Mouse (Mus musculus): ENCODE measurements at regions not wholly inside any gene's neighbourhood (a gene's known extent, or its start where the extent isn't known, plus 50 kb on each side); places are given as distances from the start of the nearest gene placed in this dataset.

DNA sequence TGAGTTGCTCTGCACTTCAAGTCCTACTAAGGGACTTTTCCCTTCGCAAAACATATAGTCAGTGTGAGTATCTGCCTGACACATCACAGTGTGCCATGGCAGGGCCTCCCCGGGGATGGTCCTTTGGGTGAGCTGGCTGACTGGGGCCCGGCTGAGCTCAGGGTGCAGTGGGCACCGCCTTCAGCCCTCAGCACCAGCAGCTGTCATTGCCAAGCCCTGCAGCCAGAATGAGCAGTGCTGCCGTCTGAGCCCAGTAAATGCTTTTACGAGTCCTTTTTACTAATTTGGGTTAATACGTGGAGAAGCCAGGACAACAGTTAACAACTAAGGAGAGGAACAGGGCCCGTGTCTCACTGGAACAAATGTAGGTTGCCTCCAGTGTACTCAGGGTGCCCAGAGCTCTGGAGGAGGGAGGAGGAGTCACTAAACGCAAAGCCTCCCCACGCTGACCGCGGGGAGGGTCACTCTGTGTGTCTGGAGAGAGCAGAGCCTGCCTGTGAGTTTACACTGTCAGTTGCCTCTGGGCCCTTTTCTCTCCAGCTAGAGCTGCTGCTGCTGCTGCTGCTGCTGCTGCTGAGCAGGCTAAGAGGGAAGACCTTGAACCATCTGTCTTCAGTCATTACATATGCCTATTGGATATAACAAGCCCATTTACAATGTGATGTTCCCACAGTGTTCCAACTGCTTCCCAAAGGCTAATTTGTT, 60.1 kb upstream of the Vps8 start:
- no peak for DNase-seq (ENCODE audit: low spot score)

DNA sequence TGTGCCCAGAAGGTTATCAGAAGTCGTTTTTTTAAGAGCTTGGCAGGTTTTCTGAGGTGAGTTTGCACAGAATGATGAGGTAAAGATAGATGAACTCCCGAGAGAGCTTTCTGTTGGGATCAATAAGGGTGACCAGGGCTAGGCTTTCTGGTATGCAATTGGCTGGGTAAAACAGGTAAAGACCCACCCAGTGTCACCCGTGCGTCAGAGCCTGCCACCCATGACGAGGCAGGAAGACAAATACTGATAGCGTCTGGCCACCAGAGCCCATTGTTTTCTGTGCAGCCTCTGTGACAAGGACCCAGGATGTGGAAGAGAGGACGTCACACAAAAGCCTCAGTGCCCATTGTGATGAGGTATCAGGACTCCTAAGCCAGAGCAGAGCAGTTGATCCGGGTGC, 58.0 kb upstream of the Vps8 start:
- DNase-seq (ENCODE audit: low spot score): no peak

DNA sequence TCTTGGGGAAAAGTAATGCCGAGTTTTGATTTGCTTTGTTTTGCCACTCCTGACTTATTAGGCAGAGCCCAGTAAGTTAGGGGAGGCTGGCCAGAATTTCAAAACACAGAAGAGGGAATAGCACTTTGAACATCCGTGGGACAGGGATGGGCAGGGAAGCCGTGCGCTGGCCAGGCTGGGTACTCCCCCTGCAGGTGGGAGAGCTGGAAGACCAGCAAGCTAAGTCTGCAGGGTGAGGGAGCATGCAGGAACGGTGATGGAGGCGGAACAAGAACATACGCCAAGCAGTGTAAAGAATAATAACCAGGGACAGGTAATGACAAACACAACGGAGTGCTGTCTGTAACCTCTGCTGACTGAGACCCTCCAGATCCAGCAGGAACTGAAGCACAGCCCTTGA, 55.5 kb upstream of the Vps8 start:
- no peak for DNase-seq (ENCODE audit: low spot score)

DNA sequence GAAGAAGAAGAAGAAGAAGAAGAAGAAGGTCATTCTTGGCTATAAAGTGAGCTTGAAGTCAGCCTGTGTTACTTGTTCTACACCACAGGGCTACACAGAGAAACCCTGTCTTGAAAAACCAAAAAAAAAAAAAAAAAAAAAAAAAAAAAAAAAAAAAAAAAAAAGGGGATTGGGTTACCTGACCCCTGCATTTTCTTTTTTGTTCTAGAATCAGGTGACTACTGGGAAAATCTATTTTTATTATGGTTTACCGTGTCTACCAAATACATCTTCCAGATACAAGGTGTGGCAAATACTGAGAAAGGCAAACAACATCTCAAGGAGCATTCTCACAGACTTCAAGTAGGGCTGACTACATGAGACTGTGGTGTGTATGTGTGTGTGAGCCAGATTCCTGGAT, 54.1 kb upstream of the Vps8 start:
- DNase-seq (ENCODE audit: low spot score): no peak

DNA sequence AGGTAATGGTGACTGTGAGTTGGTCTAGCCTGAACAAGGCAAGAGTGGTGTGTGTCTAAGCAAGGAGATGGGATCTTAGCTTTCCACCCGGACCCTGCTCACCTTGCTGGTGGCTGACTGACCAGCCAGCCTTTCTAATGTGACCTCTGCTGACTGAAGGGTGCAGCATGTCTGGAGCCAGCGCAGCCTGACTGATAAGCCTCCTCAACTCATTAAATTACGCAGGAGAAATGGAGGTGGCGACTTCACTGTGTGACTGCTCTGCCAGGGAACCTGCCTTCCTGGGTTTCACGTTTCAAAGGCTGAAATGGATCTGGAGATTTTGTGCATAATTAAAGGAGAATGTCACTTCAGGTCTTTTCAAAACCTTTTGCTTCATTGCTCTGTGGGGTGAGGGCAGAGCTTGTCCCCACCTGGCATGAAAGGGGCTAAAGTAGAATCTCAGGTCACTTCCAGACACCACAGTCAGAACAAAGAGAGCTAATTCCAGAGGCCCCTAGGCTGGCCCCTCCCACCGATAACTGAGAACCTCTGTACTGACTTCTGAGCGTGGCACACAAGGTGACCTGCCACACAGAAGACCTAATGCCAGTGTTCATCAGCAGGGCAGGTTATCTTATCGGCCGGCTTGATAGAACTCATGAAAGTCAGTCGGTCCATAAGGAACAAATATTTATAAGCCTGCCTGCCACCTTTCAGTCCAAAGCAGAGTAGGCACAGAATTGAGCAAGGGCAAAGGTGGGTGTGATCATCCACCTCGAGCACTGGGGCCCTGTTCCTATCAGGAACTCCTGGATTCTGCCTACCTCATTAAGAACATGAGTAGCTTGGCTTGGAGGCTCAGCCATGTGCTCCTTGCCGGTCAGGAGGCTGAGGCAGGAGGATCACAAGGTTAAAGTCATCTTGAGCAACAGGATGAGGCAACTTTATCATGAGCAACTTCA, 53.1 kb upstream of the Vps8 start:
- no peak for DNase-seq (ENCODE audit: low spot score)
